Comparison of ENCODE assay signal across 13 mouse cellular contexts in genomic region chr14:68361481-68361880, GRCm38 (mm10).
DNase-seq lines count a peak whose midpoint lies in the region; ATAC-seq and TF ChIP-seq lines count a peak whose summit lies in the region.
"Had no signal": no experiment of that assay in that cellular context is flagged by ENCODE, and none has a peak within 500 bp of the region (broad histone marks: within the 10 kb centered on the region; RNA-seq: fewer than 3 reads in every experiment).

No protein-coding gene starts in this region.

- no peaks in the 10 kb centered on the region for H3K27me3 ChIP-seq in hindbrain, embryonic 11.5 days (ENCODE audit: control insufficient read depth, insufficient read depth, low read length)
- no peaks in the 10 kb centered on the region for H3K27me3 ChIP-seq in hindbrain, embryonic 10.5 days (ENCODE audit: insufficient read depth, poor library complexity, severe bottlenecking)
- no peaks in the 10 kb centered on the region for H3K27me3 ChIP-seq in hindbrain, embryonic 16.5 days (replicated peaks; ENCODE audit: control insufficient read depth, insufficient read depth, low read length)
- H3K27me3 ChIP-seq: liver, embryonic 15.5 days had no signal

- no peak for DNase-seq in hindbrain, embryonic 11.5 days (ENCODE audit: low spot score)
- no peak for DNase-seq in hindbrain, embryonic 10.5 days (ENCODE audit: low spot score)
- peak; percentile 1 for DNase-seq in NIH3T3 (ENCODE audit: low read depth)
- DNase-seq in brain, embryonic 14.5 days (ENCODE audit: low read depth): peak; percentile 94
- DNase-seq in kidney, postnatal 4 days: no peak
- DNase-seq in ovary, postnatal 10 days (ENCODE audit: low spot score): no peak
- DNase-seq: gastrocnemius, postnatal 10 days; lung, postnatal 36 days had no signal

- peaks cover 2% of the 10 kb centered on the region; the same call in 1 of the 2 replicates for H3K4me1 ChIP-seq in hindbrain, embryonic 11.5 days (replicated peaks; ENCODE audit: control insufficient read depth, insufficient read depth, low read length)
- 0 out of 2 replicates have a peak, but pooled peaks cover 2% of the 10 kb centered on the region for H3K4me1 ChIP-seq in hindbrain, embryonic 10.5 days (replicated peaks)
- H3K4me1 ChIP-seq in hindbrain, embryonic 16.5 days (ENCODE audit: control insufficient read depth, insufficient read depth, low read depth, low read length): 0 out of 2 replicates have a peak, but pooled peaks cover 3% of the 10 kb centered on the region
- H3K4me1 ChIP-seq: limb, embryonic 10.5 days; liver, embryonic 15.5 days had no signal

- WGBS in hindbrain, embryonic 11.5 days: 79% methylated on average over 6 of the region's 6 CpGs
- WGBS in hindbrain, embryonic 10.5 days: 86% methylated on average over 6 of the region's 6 CpGs
- 34% methylated on average over 6 of the region's 6 CpGs for WGBS in hindbrain, embryonic 16.5 days

- no peak for TF ChIP-seq POLR2A in brain, embryonic 14.5 days (IDR thresholded peaks at IDR 0.05; ENCODE audit: borderline replicate concordance, extremely low read depth, insufficient read depth, insufficient read length, poor library complexity, severe bottlenecking)

- no peak for TF ChIP-seq CTCF in brain, embryonic 14.5 days (IDR thresholded peaks at IDR 0.05; ENCODE audit: borderline replicate concordance, extremely low read depth, insufficient read depth, insufficient read length)

- no peaks in the 10 kb centered on the region for H3K9me3 ChIP-seq in hindbrain, embryonic 11.5 days (ENCODE audit: control insufficient read depth, low read length)
- no peaks in the 10 kb centered on the region for H3K9me3 ChIP-seq in hindbrain, embryonic 10.5 days
- H3K9me3 ChIP-seq in hindbrain, embryonic 16.5 days (ENCODE audit: control insufficient read depth, low read length): no peaks in the 10 kb centered on the region
- H3K9me3 ChIP-seq: heart, embryonic 10.5 days; limb, embryonic 10.5 days; liver, embryonic 15.5 days had no signal

- no peak overlapping the region for H3K4me2 ChIP-seq in hindbrain, embryonic 11.5 days (replicated peaks; ENCODE audit: low read depth, low read length)
- H3K4me2 ChIP-seq in hindbrain, embryonic 16.5 days (ENCODE audit: low read length): no peak overlapping the region
- H3K4me2 ChIP-seq: liver, embryonic 15.5 days had no signal

- no peak overlapping the region for H3K4me3 ChIP-seq in hindbrain, embryonic 11.5 days (ENCODE audit: low read depth, low read length)
- H3K4me3 ChIP-seq in hindbrain, embryonic 10.5 days: no peak overlapping the region
- no peak overlapping the region for H3K4me3 ChIP-seq in hindbrain, embryonic 16.5 days (ENCODE audit: low read length)
- H3K4me3 ChIP-seq: heart, embryonic 10.5 days; limb, embryonic 10.5 days; liver, embryonic 15.5 days had no signal

- H3K9ac ChIP-seq in hindbrain, embryonic 11.5 days (ENCODE audit: low read depth, low read length): no peak overlapping the region
- no peak overlapping the region for H3K9ac ChIP-seq in hindbrain, embryonic 16.5 days (ENCODE audit: low read depth, low read length)
- H3K9ac ChIP-seq: liver, embryonic 15.5 days had no signal

- no peaks in the 10 kb centered on the region for H3K36me3 ChIP-seq in hindbrain, embryonic 11.5 days (ENCODE audit: control insufficient read depth, insufficient read depth, low read length)
- H3K36me3 ChIP-seq in hindbrain, embryonic 10.5 days: no peaks in the 10 kb centered on the region
- no peaks in the 10 kb centered on the region for H3K36me3 ChIP-seq in hindbrain, embryonic 16.5 days (ENCODE audit: control insufficient read depth, insufficient read depth, low read length)
- H3K36me3 ChIP-seq: heart, embryonic 10.5 days; limb, embryonic 10.5 days; liver, embryonic 15.5 days had no signal

- ATAC-seq in hindbrain, embryonic 11.5 days (ENCODE audit: low FRiP score): peak; percentile 25; the same call in 1 of the 2 replicates
- ATAC-seq in hindbrain, embryonic 16.5 days: peak; percentile 68
- ATAC-seq: intestine, embryonic 16.5 days had no signal

- peak overlapping the region; percentile 12; the same call in 1 of the 2 replicates for H3K27ac ChIP-seq in hindbrain, embryonic 11.5 days (ENCODE audit: low read depth, low read length)
- H3K27ac ChIP-seq in hindbrain, embryonic 10.5 days: no peak overlapping the region
- no peak overlapping the region for H3K27ac ChIP-seq in hindbrain, embryonic 16.5 days (ENCODE audit: low read depth, low read length)
- H3K27ac ChIP-seq: heart, embryonic 10.5 days; limb, embryonic 10.5 days; liver, embryonic 15.5 days had no signal

Comparison
In these comparisons a context has a peak if more than half of its experiments do, and no peak if none do; other contexts are left out.
1. DNase-seq: peak in NIH3T3 (single experiment) and brain, embryonic 14.5 days (single experiment); none in hindbrain, embryonic 11.5 days (single experiment), hindbrain, embryonic 10.5 days (single experiment), kidney, postnatal 4 days (0 of 2) and ovary, postnatal 10 days (single experiment).